Mouse (Mus musculus) spleen, adult 10 weeks (tissue): ENCODE measurements around the gene Atp8a2. TPM values are rescaled to one million over a fixed set of nuclear protein-coding genes. Genes with fewer than 3 reads are reported as not detected.

Experiments used
- polyA plus RNA-seq: library from polyadenylated mRNA; stranded (reverse); fragments of 350-450 nt; fragmentation: Illumina TruSeq; extraction: RNeasy Lipid Tissue Mini Kit (QIAGEN cat#74804); gene quantifications from one replicate; pipeline ENCODE4 v1.2.3, GENCODE M21; 2015; ENCODE audit warnings: low replicate concordance; ENCODE audit not compliant: insufficient read depth

The Atp8a2 gene
- polyA plus RNA-seq = 0.61 TPM

DNA sequence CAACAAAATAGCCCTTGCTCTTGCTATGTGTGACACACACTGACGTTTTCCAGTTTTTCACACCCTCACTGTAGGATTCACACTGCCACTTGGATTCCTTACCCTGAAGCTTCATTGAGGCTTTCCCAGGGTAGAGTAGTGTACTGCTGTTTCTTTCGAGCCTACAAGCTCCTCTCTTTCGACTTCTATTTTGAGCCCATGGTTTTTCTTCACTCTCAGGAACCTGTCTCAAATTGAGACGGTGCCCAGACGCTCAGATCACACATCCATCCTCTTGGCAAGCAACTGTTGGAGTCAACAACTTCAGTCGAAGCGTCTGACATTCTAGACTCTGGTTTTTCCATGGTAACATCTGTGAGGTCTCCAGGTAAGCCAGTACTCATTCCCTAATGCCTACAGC, at the start of gene Atp8a2:
Atp8a2 (minus strand) TSS at position 296 of the 400 bp plus-strand sequence.

DNA sequence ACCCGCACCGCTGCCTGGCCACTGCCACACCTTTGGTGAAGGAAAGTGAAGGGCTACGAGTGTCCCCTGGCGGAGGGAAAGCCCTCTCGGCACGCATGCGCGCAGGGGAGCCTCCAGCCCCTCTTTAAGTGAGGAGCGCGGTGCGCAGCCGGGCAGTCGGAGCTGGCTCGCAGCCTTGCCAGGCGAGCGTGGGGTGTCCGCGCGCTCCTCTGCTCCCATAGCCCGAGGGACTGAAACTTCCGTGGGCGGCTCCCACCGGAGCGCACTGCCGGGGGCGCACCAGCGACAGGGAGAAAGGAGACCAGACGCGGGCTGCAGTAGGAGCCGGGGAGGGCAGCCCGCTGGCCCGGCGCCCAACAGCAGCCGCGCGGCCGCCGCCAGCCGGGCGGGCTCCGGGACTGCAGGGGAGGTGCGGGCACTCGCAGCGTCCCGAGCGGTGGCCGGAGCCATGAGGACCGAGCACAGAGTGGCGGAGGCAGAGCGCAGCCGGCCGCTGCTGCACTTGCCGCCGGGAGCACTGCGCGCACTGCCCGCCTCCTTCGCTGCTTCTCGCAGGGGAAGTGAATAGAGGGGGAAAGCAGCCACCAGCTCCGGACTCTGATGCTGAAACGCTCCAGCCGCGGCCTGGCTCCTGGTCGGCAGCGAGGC, 571.7 kb downstream of the Atp8a2 start, which contains the start of gene Shisa2:
Shisa2 (plus strand) TSS at position 151 of the 648 bp plus-strand sequence.

DNA sequence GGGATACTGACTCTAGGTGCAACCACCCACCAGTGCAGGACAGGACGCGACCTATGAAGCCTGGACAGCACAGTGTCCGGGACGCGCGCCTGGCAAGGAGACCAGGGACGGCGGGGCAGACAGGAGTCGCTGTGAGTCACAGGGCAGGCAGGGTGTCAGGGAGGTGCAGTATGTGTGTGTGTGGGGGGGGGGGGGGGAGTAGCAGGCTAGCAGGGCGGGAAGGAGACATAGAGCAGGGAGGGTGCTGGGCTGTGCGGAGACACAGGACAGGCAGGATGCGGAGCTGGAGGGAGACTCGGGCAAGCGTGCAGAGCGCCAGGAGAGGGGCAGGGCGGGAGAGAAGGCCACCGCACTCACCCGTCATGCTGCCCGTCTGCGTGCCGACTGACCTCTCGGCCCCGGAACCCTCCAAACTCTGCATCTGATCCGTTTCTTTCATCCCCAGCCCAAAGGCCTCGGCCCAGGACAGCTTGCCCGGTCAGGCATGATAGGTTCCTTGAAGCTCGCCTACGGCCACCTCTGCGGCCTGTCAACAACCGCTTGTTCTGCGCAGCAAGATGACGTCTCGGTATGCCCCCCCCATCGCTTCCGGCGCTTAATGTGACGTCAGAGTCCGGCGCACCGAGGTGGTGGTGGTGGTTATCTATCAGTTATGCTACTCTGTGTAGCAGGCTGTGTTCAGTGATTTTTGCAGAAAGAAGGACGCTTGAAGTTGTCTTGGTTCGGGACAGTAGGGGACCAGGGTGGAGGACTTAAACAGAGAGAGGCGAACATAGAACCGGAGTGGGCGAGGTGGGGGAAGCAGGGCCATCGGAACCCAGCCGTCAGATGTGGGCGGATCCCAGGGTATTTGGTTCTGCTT, 599.4 kb downstream of the Atp8a2 start, which contains the start of gene Cdadc1:
Cdadc1 (minus strand) TSS at position 562 of the 862 bp plus-strand sequence.

Other genes starting within 250 kb of the Atp8a2 start
- 0.12 TPM for gene Nupl1, start 54.3 kb upstream of the Atp8a2 start, polyA plus RNA-seq
- 64.1 TPM for gene Gm49336, start 54.3 kb upstream of the Atp8a2 start, polyA plus RNA-seq
- gene Mtmr6, start 68.0 kb upstream of the Atp8a2 start, polyA plus RNA-seq = 81.4 TPM
- gene Amer2, start 176.1 kb upstream of the Atp8a2 start, polyA plus RNA-seq = 0.26 TPM